15 mouse cellular contexts compared by ENCODE assay signal in the genomic region with DNA sequence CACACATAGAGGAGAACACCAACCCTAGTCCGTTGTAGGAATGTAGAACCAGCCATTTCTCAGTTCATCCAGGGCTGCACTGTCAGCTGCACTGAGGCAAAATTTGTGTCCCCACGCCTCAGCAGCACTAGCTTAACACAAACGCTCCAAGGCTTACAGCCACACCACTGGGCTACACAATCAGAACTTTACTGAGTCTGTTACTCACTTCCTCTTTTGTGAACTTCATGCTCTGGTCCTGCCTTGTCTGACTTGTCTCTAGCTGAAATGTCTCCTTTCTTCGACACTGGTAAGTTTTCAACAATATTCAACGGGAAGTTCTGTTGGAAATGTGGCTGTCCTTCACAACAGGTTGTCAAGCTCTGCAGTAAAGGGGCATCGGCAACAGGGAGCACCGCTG.
"Had no signal": no experiment of that assay in that cellular context is flagged by ENCODE, and none has a peak within 500 bp of the region (broad histone marks: within the 10 kb centered on the region; RNA-seq: fewer than 3 reads in every experiment).

No protein-coding gene starts in this region.

- H3K36me3 ChIP-seq: liver, embryonic 13.5 days; midbrain, embryonic 12.5 days; neural tube, embryonic 15.5 days had no signal

- DNase-seq: kidney, adult 8-10 months; kidney, postnatal 25 days; liver; liver, embryonic 13.5 days; liver, postnatal 0 days; lung, postnatal 36 days; right cerebral cortex, postnatal 4 days had no signal

- H3K4me2 ChIP-seq: limb, embryonic 12.5 days; liver, embryonic 13.5 days; midbrain, embryonic 12.5 days; neural tube, embryonic 15.5 days had no signal

- H3K4me1 ChIP-seq: midbrain, embryonic 12.5 days; neural tube, embryonic 15.5 days had no signal

- H3K4me3 ChIP-seq: layer of hippocampus, adult 2 months; limb, embryonic 12.5 days; liver, embryonic 13.5 days; megakaryocyte, embryonic 14.5 days; midbrain, embryonic 12.5 days; neural tube, embryonic 15.5 days had no signal

- H3K27ac ChIP-seq: layer of hippocampus, adult 2 months; limb, embryonic 12.5 days; liver, embryonic 13.5 days; midbrain, embryonic 12.5 days; neural tube, embryonic 15.5 days; stomach, postnatal 0 days had no signal

- H3K27me3 ChIP-seq: limb, embryonic 12.5 days; liver, embryonic 13.5 days; neural tube, embryonic 15.5 days had no signal

- ATAC-seq: intestine, embryonic 16.5 days; liver, postnatal 0 days; midbrain, embryonic 16.5 days had no signal

- H3K9me3 ChIP-seq: limb, embryonic 12.5 days; liver, embryonic 13.5 days; megakaryocyte, embryonic 14.5 days; midbrain, embryonic 12.5 days; neural tube, embryonic 15.5 days had no signal

- H3K9ac ChIP-seq: limb, embryonic 12.5 days; liver, embryonic 13.5 days; liver, postnatal 0 days; midbrain, embryonic 12.5 days; neural tube, embryonic 15.5 days had no signal
